Mouse (Mus musculus) lung, embryonic 15.5 days (tissue): Measurements from ENCODE around the gene Zscan26. TPM values are rescaled to one million over a fixed set of nuclear protein-coding genes. Genes with fewer than 3 reads are reported as not detected.
"Not testable (repeated sequence)": the region's sequence is repeated elsewhere in the genome, so short reads cannot be mapped to it uniquely, and the experiment has no call there.

Experiments used
- ATAC-seq: fragments of 200-750 bp; cut with Nextera tagmentation; 2 replicates; pipeline ENCODE4 v1.8.0; 2017; ENCODE audit warnings: moderate number of reproducible peaks, borderline replicate concordance; ENCODE audit not compliant: low FRiP score, low TSS enrichment; ENCODE audit errors: extremely low read depth
- H3K27ac ChIP-seq: fragments of 300-500 bp; sonication (generic); 2 replicates; pipeline ENCODE4 v1.5.1; 2015; ENCODE audit warnings: moderate library complexity, mild to moderate bottlenecking, inconsistent platforms
- H3K27me3 ChIP-seq: fragments of 300-500 bp; sonication (generic); 2 replicates; pipeline ENCODE4 v1.6.1; 2015; ENCODE audit warnings: inconsistent platforms
- H3K36me3 ChIP-seq: fragments of 300-500 bp; sonication (generic); 2 replicates; pipeline ENCODE4 v1.6.1; 2015; ENCODE audit warnings: inconsistent platforms
- H3K4me1 ChIP-seq: fragments of 300-500 bp; sonication (generic); 2 replicates; pipeline ENCODE4 v1.6.1; 2015; ENCODE audit warnings: inconsistent platforms
- H3K4me2 ChIP-seq: fragments of 300-500 bp; sonication (generic); 2 replicates; pipeline ENCODE4 v1.6.1; 2015; ENCODE audit warnings: inconsistent platforms, mild to moderate bottlenecking, moderate library complexity
- H3K4me3 ChIP-seq: fragments of 300-500 bp; sonication (generic); 2 replicates; pipeline ENCODE4 v1.5.1; 2015; ENCODE audit warnings: mild to moderate bottlenecking, inconsistent platforms
- H3K9ac ChIP-seq: fragments of 300-500 bp; sonication (generic); 2 replicates; pipeline ENCODE4 v1.6.1; 2015; ENCODE audit warnings: inconsistent platforms
- H3K9me3 ChIP-seq: fragments of 300-500 bp; sonication (generic); 2 replicates; pipeline ENCODE4 v1.6.1; 2016; ENCODE audit warnings: inconsistent platforms
- WGBS: fragments of 180-500 bp; shearing (Covaris S2); methylation state at CpG from one replicate; pipeline ENCODE4 v1.1.7; 2015; 5-methylcytosine and 5-hydroxymethylcytosine counted together
- polyA plus RNA-seq: library from polyadenylated mRNA; unstranded; fragments of >200 nt; fragmentation: Nextera tagmentation; extraction: Ambion mirVana; gene quantifications from 2 replicates; pipeline ENCODE4 v1.2.1, GENCODE M21; 2015

Gene Zscan26
- 31.3 and 33.8 TPM in 2 replicates for polyA plus RNA-seq

- peaks cover 17% of the 10 kb centered on the region for H3K36me3 ChIP-seq
- H3K9me3 ChIP-seq = no peaks in the 10 kb centered on the region
- H3K4me1 ChIP-seq = peaks cover 17% of the 10 kb centered on the region; the same call in 1 of the 2 replicates
- H3K27ac ChIP-seq = peak within 1 kb of the TSS; percentile 81
- H3K4me3 ChIP-seq = peak within 1 kb of the TSS; percentile 83
- H3K4me2 ChIP-seq = peak within 1 kb of the TSS; percentile 62
- ATAC-seq = peak; percentile 85
- peak within 1 kb of the TSS; percentile 70 for H3K9ac ChIP-seq
- no peaks in the 10 kb centered on the region for H3K27me3 ChIP-seq
- under 1% methylated on average over 23 of the region's 23 CpGs for WGBS
These were observed at the start of gene Zscan26 for GRCm38 (mm10) chr13:21453449-21453848. Zscan26 (minus strand) TSS chr13:21453730.

- H3K27me3 ChIP-seq = no peaks in the 10 kb centered on the region
- no peaks in the 10 kb centered on the region for H3K9me3 ChIP-seq
- no peak overlapping the region for H3K4me3 ChIP-seq
- no peak overlapping the region for H3K9ac ChIP-seq
- no peak for ATAC-seq
- no peak overlapping the region for H3K27ac ChIP-seq
- no peak overlapping the region for H3K4me2 ChIP-seq
- H3K4me1 ChIP-seq = no peaks in the 10 kb centered on the region
- WGBS = 88% methylated on average over 5 of the region's 5 CpGs
- no peaks in the 10 kb centered on the region for H3K36me3 ChIP-seq
These were observed 48.8 kb upstream of the Zscan26 start for GRCm38 (mm10) chr13:21502296-21502695.

- ATAC-seq, H3K27ac ChIP-seq, H3K4me1 ChIP-seq, H3K9me3 ChIP-seq, H3K36me3 ChIP-seq, H3K4me3 ChIP-seq, H3K27me3 ChIP-seq, H3K4me2 ChIP-seq, H3K9ac ChIP-seq: not testable (repeated sequence)
- 91% methylated on average over 17 of the region's 17 CpGs for WGBS
These were observed 47.7 kb upstream of the Zscan26 start, which contains the start of gene Gm11273 for GRCm38 (mm10) chr13:21501182-21501581. Gm11273 (minus strand) TSS chr13:21501418.

GRCm38 (mm10) chr13:21495080-21495479 is 41.5 kb upstream of the Zscan26 start, which contains the start of gene AK157302:
AK157302 (plus strand) TSS chr13:21495223.
- Histone ChIP-seq H3K36me3 (no peaks in the 10 kb centered on the region), H3K27ac (no peak within 1 kb of the TSS), H3K9ac (no peak within 1 kb of the TSS), H3K4me3 (no peak within 1 kb of the TSS), H3K9me3 (no peaks in the 10 kb centered on the region), H3K27me3 (no peaks in the 10 kb centered on the region), H3K4me1 (no peaks in the 10 kb centered on the region), H3K4me2 (no peak within 1 kb of the TSS)
- ATAC-seq = no peak
- WGBS = 91% methylated on average over 21 of the region's 21 CpGs

- ATAC-seq = no peak
- Histone ChIP-seq H3K4me3 (no peak overlapping the region), H3K27me3 (no peaks in the 10 kb centered on the region), H3K9ac (no peak overlapping the region), H3K4me1 (no peaks in the 10 kb centered on the region), H3K27ac (no peak overlapping the region), H3K9me3 (no peaks in the 10 kb centered on the region), H3K4me2 (no peak overlapping the region), H3K36me3 (no peaks in the 10 kb centered on the region)
- 90% methylated on average over 5 of the region's 5 CpGs for WGBS
These were observed 39.3 kb upstream of the Zscan26 start for GRCm38 (mm10) chr13:21492847-21493246.

- ATAC-seq = no peak
- H3K9ac ChIP-seq = no peak overlapping the region
- H3K4me1 ChIP-seq = no peaks in the 10 kb centered on the region
- H3K27me3 ChIP-seq = no peaks in the 10 kb centered on the region
- WGBS = 86% methylated on average over 1 of the region's 1 CpGs
- H3K27ac ChIP-seq = no peak overlapping the region
- H3K36me3 ChIP-seq = peaks cover 6% of the 10 kb centered on the region; the same call in 1 of the 2 replicates
- no peak overlapping the region for H3K4me3 ChIP-seq
- H3K4me2 ChIP-seq = no peak overlapping the region
- H3K9me3 ChIP-seq = no peaks in the 10 kb centered on the region
These were observed 33.4 kb upstream of the Zscan26 start for GRCm38 (mm10) chr13:21486881-21487280.

GRCm38 (mm10) chr13:21478759-21479670 is 25.5 kb upstream of the Zscan26 start, which contains the start of the genes Zkscan4 and Gm10065:
Zkscan4 (plus strand) TSS chr13:21478907.
Gm10065 (minus strand) TSS chr13:21479441.
- H3K9me3 ChIP-seq, H3K4me1 ChIP-seq, H3K27me3 ChIP-seq, H3K36me3 ChIP-seq: not testable (repeated sequence)
- peak; percentile 89 for ATAC-seq
- Histone ChIP-seq H3K4me3 (peak within 1 kb of the TSS; percentile 45), H3K9ac (peak within 1 kb of the TSS; percentile 50), H3K27ac (peak within 1 kb of the TSS; percentile 64), H3K4me2 (peak within 1 kb of the TSS; percentile 59)
- 6% methylated on average over 28 of the region's 31 CpGs for WGBS

GRCm38 (mm10) chr13:21472427-21472826 is 18.9 kb upstream of the Zscan26 start:
- no peak overlapping the region for H3K27ac ChIP-seq
- no peak overlapping the region for H3K4me3 ChIP-seq
- no peak overlapping the region for H3K9ac ChIP-seq
- no peak overlapping the region for H3K4me2 ChIP-seq
- H3K27me3 ChIP-seq = no peaks in the 10 kb centered on the region
- no peaks in the 10 kb centered on the region for H3K9me3 ChIP-seq
- ATAC-seq = no peak
- no peaks in the 10 kb centered on the region for H3K36me3 ChIP-seq
- WGBS = 37% methylated on average over 4 of the region's 4 CpGs
- H3K4me1 ChIP-seq = peaks cover 10% of the 10 kb centered on the region; the same call in 1 of the 2 replicates

- Histone ChIP-seq H3K4me2 (peak overlapping the region; percentile 98), H3K4me3 (no peak overlapping the region), H3K4me1 (peaks cover 10% of the 10 kb centered on the region; the same call in 1 of the 2 replicates), H3K9ac (no peak overlapping the region), H3K9me3 (no peaks in the 10 kb centered on the region), H3K27ac (no peak overlapping the region), H3K27me3 (no peaks in the 10 kb centered on the region), H3K36me3 (no peaks in the 10 kb centered on the region)
- no peak for ATAC-seq
- 22% methylated on average over 9 of the region's 9 CpGs for WGBS
These were observed 15.6 kb upstream of the Zscan26 start for GRCm38 (mm10) chr13:21469097-21469496.

- H3K27ac ChIP-seq = peak within 1 kb of the TSS; percentile 38
- H3K4me2 ChIP-seq = peak within 1 kb of the TSS; percentile 98
- H3K9me3 ChIP-seq = no peaks in the 10 kb centered on the region
- 1% methylated on average over 54 of the region's 54 CpGs for WGBS
- peak; percentile 98 for ATAC-seq
- H3K27me3 ChIP-seq = no peaks in the 10 kb centered on the region
- H3K9ac ChIP-seq = peak within 1 kb of the TSS; percentile 49
- H3K4me3 ChIP-seq = peak within 1 kb of the TSS; percentile 60
- H3K4me1 ChIP-seq = peaks cover 10% of the 10 kb centered on the region; the same call in 1 of the 2 replicates
- H3K36me3 ChIP-seq = no peaks in the 10 kb centered on the region
These were observed 14.8 kb upstream of the Zscan26 start, which contains the start of gene Nkapl for GRCm38 (mm10) chr13:21468061-21469019. Nkapl (minus strand) TSS chr13:21468509.

GRCm38 (mm10) chr13:21467336-21467735 is 13.8 kb upstream of the Zscan26 start:
- Histone ChIP-seq H3K36me3 (no peaks in the 10 kb centered on the region), H3K9ac (no peak overlapping the region), H3K27me3 (no peaks in the 10 kb centered on the region), H3K27ac (no peak overlapping the region), H3K4me3 (no peak overlapping the region), H3K4me1 (peaks cover 10% of the 10 kb centered on the region; the same call in 1 of the 2 replicates), H3K4me2 (no peak overlapping the region), H3K9me3 (no peaks in the 10 kb centered on the region)
- ATAC-seq = no peak
- WGBS = 82% methylated on average over 10 of the region's 10 CpGs
